Mouse (Mus musculus) hindbrain, embryonic 12.5 days (tissue): ENCODE measurements around the gene Ddc. TPM values are rescaled to one million over a fixed set of nuclear protein-coding genes. Genes with fewer than 3 reads are reported as not detected.

ENCODE experiments used
- ATAC-seq: fragments of 200-750 bp; cut with Nextera tagmentation; 2 replicates; pipeline ENCODE4 v1.8.0; 2017; ENCODE audit warnings: moderate TSS enrichment; ENCODE audit not compliant: low FRiP score
- H3K27ac ChIP-seq: fragments of 300-500 bp; sonication (generic); 2 replicates; pipeline ENCODE4 v1.5.1; 2016; ENCODE audit warnings: mild to moderate bottlenecking
- H3K27me3 ChIP-seq: fragments of 300-500 bp; sonication (generic); 2 replicates; pipeline ENCODE4 v1.6.1; 2016; ENCODE audit warnings: mild to moderate bottlenecking
- H3K36me3 ChIP-seq: fragments of 300-500 bp; sonication (generic); 2 replicates; pipeline ENCODE4 v1.6.1; 2016; ENCODE audit warnings: mild to moderate bottlenecking
- H3K4me1 ChIP-seq: fragments of 300-500 bp; sonication (generic); 2 replicates; pipeline ENCODE4 v1.6.1; 2016
- H3K4me2 ChIP-seq: fragments of 300-500 bp; sonication (generic); replicated peaks from 2 replicates; pipeline ENCODE4 v1.6.1; 2016; ENCODE audit warnings: mild to moderate bottlenecking
- H3K4me3 ChIP-seq: fragments of 300-500 bp; sonication (generic); 2 replicates; pipeline ENCODE4 v1.5.1; 2016; ENCODE audit warnings: mild to moderate bottlenecking
- H3K9ac ChIP-seq: fragments of 300-500 bp; sonication (generic); 2 replicates; pipeline ENCODE4 v1.6.1; 2016; ENCODE audit warnings: mild to moderate bottlenecking, moderate library complexity
- H3K9me3 ChIP-seq: fragments of 300-500 bp; sonication (generic); replicated peaks from 2 replicates; pipeline ENCODE4 v1.6.1; 2016; ENCODE audit warnings: mild to moderate bottlenecking
- WGBS: fragments of 180-500 bp; shearing (Covaris S2); methylation state at CpG from one replicate; pipeline ENCODE4 v1.1.7; 2016; 5-methylcytosine and 5-hydroxymethylcytosine counted together
- polyA plus RNA-seq: library from polyadenylated mRNA; unstranded; fragments of >200 nt; fragmentation: Nextera tagmentation; extraction: Ambion mirVana; gene quantifications from 2 replicates; pipeline ENCODE4 v1.2.1, GENCODE M21; 2016

Gene Ddc
- polyA plus RNA-seq, 1 experiment from 2014 or later: 8.3 TPM

GRCm38 (mm10) chr11:11849513-11850311 is 48.2 kb downstream of the Ddc start:
- H3K4me3 ChIP-seq: no peak overlapping the region
- H3K9ac ChIP-seq: no peak overlapping the region
- H3K27ac ChIP-seq: peak overlapping the region; percentile 32
- no peaks in the 10 kb centered on the region for H3K27me3 ChIP-seq
- H3K9me3 ChIP-seq: no peaks in the 10 kb centered on the region
- ATAC-seq: no peak
- H3K36me3 ChIP-seq: no peaks in the 10 kb centered on the region
- H3K4me2 ChIP-seq: no peak overlapping the region
- H3K4me1 ChIP-seq: peaks cover 20% of the 10 kb centered on the region
- 70% methylated on average over 13 of the region's 13 CpGs for WGBS

GRCm38 (mm10) chr11:11848467-11848866 is 49.5 kb downstream of the Ddc start:
- Histone ChIP-seq H3K27me3 (no peaks in the 10 kb centered on the region), H3K4me2 (no peak overlapping the region), H3K36me3 (no peaks in the 10 kb centered on the region), H3K9me3 (no peaks in the 10 kb centered on the region), H3K9ac (no peak overlapping the region), H3K4me1 (peaks cover 26% of the 10 kb centered on the region), H3K4me3 (no peak overlapping the region), H3K27ac (no peak overlapping the region)
- ATAC-seq: no peak
- WGBS: 91% methylated on average over 4 of the region's 4 CpGs

- no peak overlapping the region for H3K4me3 ChIP-seq
- no peak overlapping the region for H3K9ac ChIP-seq
- no peak for ATAC-seq
- H3K27ac ChIP-seq: peak overlapping the region; percentile 55; the same call in 1 of the 2 replicates
- no peaks in the 10 kb centered on the region for H3K27me3 ChIP-seq
- peaks cover 12% of the 10 kb centered on the region for H3K4me1 ChIP-seq
- H3K36me3 ChIP-seq: no peaks in the 10 kb centered on the region
- H3K4me2 ChIP-seq: no peak overlapping the region
- H3K9me3 ChIP-seq: no peaks in the 10 kb centered on the region
- 57% methylated on average over 8 of the region's 8 CpGs for WGBS
Measured at GRCm38 (mm10) chr11:11845044-11845443, 52.9 kb downstream of the Ddc start.

- peak; percentile 72 for ATAC-seq
- Histone ChIP-seq H3K36me3 (no peaks in the 10 kb centered on the region), H3K4me2 (no peak overlapping the region), H3K9ac (no peak overlapping the region), H3K9me3 (no peaks in the 10 kb centered on the region), H3K4me1 (peaks cover 10% of the 10 kb centered on the region), H3K27ac (peak overlapping the region; percentile 55), H3K27me3 (no peaks in the 10 kb centered on the region), H3K4me3 (no peak overlapping the region)
- WGBS: 48% methylated on average over 13 of the region's 13 CpGs
Measured at GRCm38 (mm10) chr11:11844367-11844971, 53.5 kb downstream of the Ddc start.

GRCm38 (mm10) chr11:11841590-11841989 is 56.4 kb downstream of the Ddc start:
- Histone ChIP-seq H3K4me1 (peaks cover 15% of the 10 kb centered on the region), H3K27me3 (no peaks in the 10 kb centered on the region), H3K4me2 (no peak overlapping the region), H3K36me3 (no peaks in the 10 kb centered on the region), H3K9ac (no peak overlapping the region), H3K4me3 (no peak overlapping the region), H3K9me3 (no peaks in the 10 kb centered on the region), H3K27ac (no peak overlapping the region)
- no peak for ATAC-seq
- 83% methylated on average over 4 of the region's 4 CpGs for WGBS

- ATAC-seq: no peak
- Histone ChIP-seq H3K9ac (no peak overlapping the region), H3K36me3 (no peaks in the 10 kb centered on the region), H3K4me1 (peaks cover 18% of the 10 kb centered on the region), H3K4me3 (no peak overlapping the region), H3K4me2 (no peak overlapping the region), H3K27ac (no peak overlapping the region), H3K9me3 (no peaks in the 10 kb centered on the region), H3K27me3 (no peaks in the 10 kb centered on the region)
- 98% methylated on average over 2 of the region's 2 CpGs for WGBS
Measured at GRCm38 (mm10) chr11:11840746-11841145, 57.2 kb downstream of the Ddc start.

- H3K27me3 ChIP-seq: no peaks in the 10 kb centered on the region
- H3K4me1 ChIP-seq: peaks cover 19% of the 10 kb centered on the region
- H3K27ac ChIP-seq: no peak overlapping the region
- H3K4me3 ChIP-seq: no peak overlapping the region
- H3K36me3 ChIP-seq: no peaks in the 10 kb centered on the region
- no peak overlapping the region for H3K4me2 ChIP-seq
- 85% methylated on average over 7 of the region's 7 CpGs for WGBS
- H3K9me3 ChIP-seq: no peaks in the 10 kb centered on the region
- ATAC-seq: no peak
- no peak overlapping the region for H3K9ac ChIP-seq
Measured at GRCm38 (mm10) chr11:11839874-11840273, 58.1 kb downstream of the Ddc start.

- no peaks in the 10 kb centered on the region for H3K27me3 ChIP-seq
- H3K4me1 ChIP-seq: peaks cover 19% of the 10 kb centered on the region
- no peak for ATAC-seq
- peak overlapping the region; percentile 35; the same call in 1 of the 2 replicates for H3K27ac ChIP-seq
- WGBS: 77% methylated on average over 5 of the region's 5 CpGs
- no peaks in the 10 kb centered on the region for H3K36me3 ChIP-seq
- H3K9ac ChIP-seq: no peak overlapping the region
- no peaks in the 10 kb centered on the region for H3K9me3 ChIP-seq
- H3K4me3 ChIP-seq: no peak overlapping the region
- no peak overlapping the region for H3K4me2 ChIP-seq
Measured at GRCm38 (mm10) chr11:11837384-11837783, 60.6 kb downstream of the Ddc start.

- H3K27me3 ChIP-seq: no peaks in the 10 kb centered on the region
Measured at GRCm38 (mm10) chr11:11836713-11837370, 61.1 kb downstream of the Ddc start.

GRCm38 (mm10) chr11:11836262-11836661 is 61.7 kb downstream of the Ddc start:
- H3K4me3 ChIP-seq: no peak overlapping the region
- peak overlapping the region; percentile 35; the same call in 1 of the 2 replicates for H3K27ac ChIP-seq
- no peaks in the 10 kb centered on the region for H3K36me3 ChIP-seq
- 51% methylated on average over 8 of the region's 8 CpGs for WGBS
- H3K4me2 ChIP-seq: no peak overlapping the region
- no peaks in the 10 kb centered on the region for H3K9me3 ChIP-seq
- ATAC-seq: no peak
- H3K9ac ChIP-seq: no peak overlapping the region
- peaks cover 28% of the 10 kb centered on the region for H3K4me1 ChIP-seq
- H3K27me3 ChIP-seq: no peaks in the 10 kb centered on the region

More at GRCm38 (mm10) chr11:11836713-11837370, 61.1 kb downstream of the Ddc start:
- 42% methylated on average over 18 of the region's 18 CpGs for WGBS
- Histone ChIP-seq H3K36me3 (no peaks in the 10 kb centered on the region), H3K9ac (no peak overlapping the region), H3K4me2 (no peak overlapping the region), H3K9me3 (no peaks in the 10 kb centered on the region), H3K4me1 (peaks cover 24% of the 10 kb centered on the region), H3K4me3 (no peak overlapping the region), H3K27ac (peak overlapping the region; percentile 35)
- no peak; the same call in 1 of the 2 replicates for ATAC-seq

GRCm38 (mm10) chr11:11835791-11836190 is 62.2 kb downstream of the Ddc start:
- ATAC-seq: no peak
- 84% methylated on average over 4 of the region's 4 CpGs for WGBS
- Histone ChIP-seq H3K4me1 (peaks cover 32% of the 10 kb centered on the region), H3K27ac (no peak overlapping the region), H3K9ac (no peak overlapping the region), H3K27me3 (no peaks in the 10 kb centered on the region), H3K36me3 (no peaks in the 10 kb centered on the region), H3K9me3 (no peaks in the 10 kb centered on the region), H3K4me3 (no peak overlapping the region), H3K4me2 (no peak overlapping the region)

- no peak overlapping the region for H3K4me3 ChIP-seq
- H3K9ac ChIP-seq: no peak overlapping the region
- ATAC-seq: no peak
- H3K4me1 ChIP-seq: peaks cover 35% of the 10 kb centered on the region
- WGBS: 52% methylated on average over 6 of the region's 6 CpGs
- no peaks in the 10 kb centered on the region for H3K36me3 ChIP-seq
- H3K27ac ChIP-seq: no peak overlapping the region
- H3K27me3 ChIP-seq: no peaks in the 10 kb centered on the region
- H3K4me2 ChIP-seq: no peak overlapping the region
- no peaks in the 10 kb centered on the region for H3K9me3 ChIP-seq
Measured at GRCm38 (mm10) chr11:11835361-11835760, 62.6 kb downstream of the Ddc start.
